Mouse (Mus musculus): ENCODE measurements at regions not wholly inside any gene's neighbourhood (a gene's known extent, or its start where the extent isn't known, plus 50 kb on each side); places are given as distances from the start of the nearest gene placed in this dataset.
"Not testable (repeated sequence)": the region's sequence is repeated elsewhere in the genome, so short reads cannot be mapped to it uniquely, and the experiment has no call there.

GRCm38 (mm10) chr11:63211501-63211900, 82.7 kb downstream of the Pmp22 start:
- intact Hi-C loops (cut with DNase I) = loop anchor here (5.0 to 10.0 kb wide), 2 partner anchors 176 to 1753 kb away; no protein-coding TSS in a partner anchor
- no peak for DNase-seq (ENCODE audit: extremely low spot score in 1 of 2, low spot score in 2 of 2)

- DNase-seq (ENCODE audit: extremely low spot score in 1 of 2, low spot score in 2 of 2) = peak; percentile 76 to 83
- intact Hi-C loops (cut with DNase I) = loop anchor here (5.0 to 10.0 kb wide), 2 partner anchors 174 to 1752 kb away; no protein-coding TSS in a partner anchor
Observed at GRCm38 (mm10) chr11:63213043-63213442, 84.3 kb downstream of the Pmp22 start.

- no peak for DNase-seq (ENCODE audit: extremely low spot score in 1 of 2, low spot score in 2 of 2)
- intact Hi-C loops (cut with DNase I) = loop anchor here (5.0 to 10.0 kb wide), 2 partner anchors 173 to 1751 kb away; no protein-coding TSS in a partner anchor
Observed at GRCm38 (mm10) chr11:63213901-63214425, 85.2 kb downstream of the Pmp22 start.

GRCm38 (mm10) chr11:63215993-63216392, 87.2 kb downstream of the Pmp22 start:
- intact Hi-C loops (cut with DNase I) = loop anchor here (10.0 kb wide), 1 partner anchor 1749 kb away; no protein-coding TSS in a partner anchor
- DNase-seq (ENCODE audit: extremely low spot score in 1 of 2, low spot score in 2 of 2) = no peak

- no peak for DNase-seq (ENCODE audit: extremely low spot score in 1 of 2, low spot score in 2 of 2)
- intact Hi-C loops (cut with DNase I) = loop anchor here (10.0 kb wide), 1 partner anchor 1748 kb away; no protein-coding TSS in a partner anchor
Observed at GRCm38 (mm10) chr11:63217049-63217448, 88.3 kb downstream of the Pmp22 start.

- intact Hi-C loops (cut with DNase I) = no loop called here
- DNase-seq (ENCODE audit: extremely low spot score in 1 of 2, low spot score in 2 of 2) = no peak
Observed at GRCm38 (mm10) chr11:63226471-63226870, 97.7 kb downstream of the Pmp22 start.

GRCm38 (mm10) chr11:63230786-63231185, 102.0 kb downstream of the Pmp22 start:
- intact Hi-C loops (cut with DNase I) = no loop called here
- DNase-seq (ENCODE audit: extremely low spot score in 1 of 2, low spot score in 2 of 2) = no peak

GRCm38 (mm10) chr11:63233172-63233966, 104.6 kb downstream of the Pmp22 start:
- intact Hi-C loops (cut with DNase I) = no loop called here
- DNase-seq (ENCODE audit: extremely low spot score in 1 of 2, low spot score in 2 of 2) = no peak

- intact Hi-C loops (cut with DNase I) = no loop called here
- no peak for DNase-seq (ENCODE audit: extremely low spot score in 1 of 2, low spot score in 2 of 2)
Observed at GRCm38 (mm10) chr11:63234481-63234880, 105.7 kb downstream of the Pmp22 start.

- intact Hi-C loops (cut with DNase I) = no loop called here
- DNase-seq (ENCODE audit: extremely low spot score in 1 of 2, low spot score in 2 of 2) = no peak
Observed at GRCm38 (mm10) chr11:63238655-63239054, 109.9 kb downstream of the Pmp22 start.

- no peak for DNase-seq (ENCODE audit: extremely low spot score in 1 of 2, low spot score in 2 of 2)
- intact Hi-C loops (cut with DNase I) = no loop called here
Observed at GRCm38 (mm10) chr11:63243906-63244416, 115.2 kb downstream of the Pmp22 start.

- no peak for DNase-seq (ENCODE audit: extremely low spot score in 1 of 2, low spot score in 2 of 2)
- intact Hi-C loops (cut with DNase I) = no loop called here
Observed at GRCm38 (mm10) chr11:63245041-63245440, 116.3 kb downstream of the Pmp22 start.

GRCm38 (mm10) chr11:63246052-63246661, 117.4 kb downstream of the Pmp22 start:
- no peak for DNase-seq (ENCODE audit: extremely low spot score in 1 of 2, low spot score in 2 of 2)
- intact Hi-C loops (cut with DNase I) = no loop called here

GRCm38 (mm10) chr11:63252012-63252856, 123.5 kb downstream of the Pmp22 start:
- no peak for DNase-seq (ENCODE audit: extremely low spot score in 1 of 2, low spot score in 2 of 2)
- intact Hi-C loops (cut with DNase I) = no loop called here

GRCm38 (mm10) chr11:63252968-63253602, 124.3 kb downstream of the Pmp22 start:
- DNase-seq (ENCODE audit: extremely low spot score in 1 of 2, low spot score in 2 of 2) = no peak
- intact Hi-C loops (cut with DNase I) = no loop called here

GRCm38 (mm10) chr11:63264432-63265061, 135.8 kb downstream of the Pmp22 start:
- no peak for DNase-seq (ENCODE audit: extremely low spot score in 1 of 2, low spot score in 2 of 2)
- intact Hi-C loops (cut with DNase I) = no loop called here

GRCm38 (mm10) chr11:63266290-63266689, 137.5 kb downstream of the Pmp22 start:
- DNase-seq (ENCODE audit: extremely low spot score in 1 of 2, low spot score in 2 of 2); intact Hi-C loops (cut with DNase I): not testable (repeated sequence)

- no peak for DNase-seq (ENCODE audit: extremely low spot score in 1 of 2, low spot score in 2 of 2)
- intact Hi-C loops (cut with DNase I) = no loop called here
Observed at GRCm38 (mm10) chr11:63276641-63277040, 147.9 kb downstream of the Pmp22 start.
